Mouse (Mus musculus) heart, postnatal 0 days (tissue): Measurements from ENCODE around the gene Esrrg. TPM values are rescaled to one million over a fixed set of nuclear protein-coding genes. Genes with fewer than 3 reads are reported as not detected.
A peak's percentile ranks its signal among the peaks of the same experiment; 100 is the strongest.

ENCODE experiments used
- ATAC-seq: fragments of 200-750 bp; cut with Nextera tagmentation; 2 replicates; pipeline ENCODE4 v1.8.0; 2017; ENCODE audit warnings: low read depth, moderate number of reproducible peaks, moderate library complexity; ENCODE audit not compliant: insufficient read depth
- DNase-seq: peaks from one replicate; pipeline ENCODE4 v3.0.0-alpha.2; 2016; ENCODE audit warnings: low spot score
- H3K27ac ChIP-seq: fragments of 300-500 bp; sonication (generic); 2 replicates; pipeline ENCODE4 v1.5.1; 2014; ENCODE audit warnings: low read depth, mild to moderate bottlenecking
- H3K27me3 ChIP-seq: fragments of 300-500 bp; sonication (generic); 2 replicates; pipeline ENCODE4 v1.6.1; 2014; ENCODE audit warnings: low read length, mixed read lengths; ENCODE audit not compliant: control insufficient read depth, insufficient read depth
- H3K36me3 ChIP-seq: fragments of 300-500 bp; sonication (generic); replicated peaks from 2 replicates; pipeline ENCODE4 v1.6.1; 2014; ENCODE audit warnings: low read length, mixed read lengths; ENCODE audit not compliant: control insufficient read depth, insufficient read depth
- H3K4me1 ChIP-seq: fragments of 300-500 bp; sonication (generic); 2 replicates; pipeline ENCODE4 v1.6.1; 2014; ENCODE audit warnings: antibody characterized with exemption; ENCODE audit not compliant: control insufficient read depth, insufficient read depth
- H3K4me2 ChIP-seq: fragments of 300-500 bp; sonication (generic); 2 replicates; pipeline ENCODE4 v1.6.1; 2014; ENCODE audit warnings: low read depth, mild to moderate bottlenecking, low read length, moderate library complexity
- H3K4me3 ChIP-seq: fragments of 300-500 bp; sonication (generic); 2 replicates; pipeline ENCODE4 v1.5.1; 2014; ENCODE audit warnings: low read depth, low read length
- H3K9ac ChIP-seq: fragments of 300-500 bp; sonication (generic); replicated peaks from 2 replicates; pipeline ENCODE4 v1.6.1; 2014; ENCODE audit warnings: low read depth, low read length, mixed read lengths
- H3K9me3 ChIP-seq: fragments of 300-500 bp; sonication (generic); replicated peaks from 2 replicates; pipeline ENCODE4 v1.6.1; 2016; ENCODE audit warnings: low read length; ENCODE audit not compliant: control insufficient read depth
- CTCF ChIP-seq: IDR thresholded peaks from 2 replicates; pipeline ENCODE4 v1.5.1; 2016; ENCODE audit warnings: antibody characterized with exemption, control low read depth, low read depth
- EP300 ChIP-seq: IDR thresholded peaks from 2 replicates; pipeline ENCODE4 v1.6.1; 2016; ENCODE audit warnings: antibody characterized with exemption, low read depth
- WGBS: fragments of 180-500 bp; shearing (Covaris S2); extraction: QIAGEN DNeasy Blood & Tissue Kit; methylation state at CpG from one replicate; pipeline ENCODE4 v1.1.7; 2014; 5-methylcytosine and 5-hydroxymethylcytosine counted together
- polyA plus RNA-seq: library from polyadenylated mRNA; unstranded; fragments of >200 nt; fragmentation: Nextera tagmentation; extraction: Ambion mirVana; gene quantifications from 2 replicates; pipeline ENCODE4 v1.2.1, GENCODE M21; 2015
- total RNA-seq: library from RNA; depleted of rRNA; stranded (reverse); fragments of >200 nt; gene quantifications from 2 replicates; pipeline ENCODE4 v1.2.3, GENCODE M21; 2014; ENCODE audit warnings: low replicate concordance

Gene Esrrg
- total and polyA plus RNA-seq, 2 experiments from 2014 or later, result 11.5 to 16.8 TPM

DNA sequence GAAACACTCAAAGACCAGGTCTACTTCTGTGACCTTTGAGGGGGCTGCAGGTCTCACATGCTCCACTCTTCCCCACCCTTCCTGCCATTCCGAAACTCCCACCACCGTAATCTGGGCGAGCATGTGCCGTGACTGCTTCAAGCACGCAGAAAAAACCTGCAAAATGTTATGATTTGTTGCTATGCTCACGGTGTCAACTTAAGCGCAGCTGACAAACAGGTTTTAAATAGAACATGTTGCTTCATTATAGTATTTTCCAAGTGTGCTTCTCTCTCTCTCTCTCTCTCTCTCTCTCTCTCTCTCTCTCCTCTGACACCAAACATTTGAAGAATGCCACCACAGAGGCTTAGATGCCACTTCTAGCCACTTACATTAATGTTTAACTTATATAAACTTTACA is 330.1 kb downstream of the Esrrg start:
- Histone ChIP-seq H3K4me2 (no peak overlapping the region), H3K9ac (no peak overlapping the region), H3K4me1 (peaks cover 16% of the 10 kb centered on the region), H3K4me3 (no peak overlapping the region), H3K9me3 (no peaks in the 10 kb centered on the region), H3K36me3 (no peaks in the 10 kb centered on the region), H3K27me3 (no peaks in the 10 kb centered on the region), H3K27ac (peak overlapping the region; percentile 91)
- WGBS, result 21% methylated on average over 7 of the region's 7 CpGs
- TF ChIP-seq EP300 (no peak), CTCF (no peak)
- peak; percentile 91 for ATAC-seq
- peak; percentile 84 for DNase-seq

DNA sequence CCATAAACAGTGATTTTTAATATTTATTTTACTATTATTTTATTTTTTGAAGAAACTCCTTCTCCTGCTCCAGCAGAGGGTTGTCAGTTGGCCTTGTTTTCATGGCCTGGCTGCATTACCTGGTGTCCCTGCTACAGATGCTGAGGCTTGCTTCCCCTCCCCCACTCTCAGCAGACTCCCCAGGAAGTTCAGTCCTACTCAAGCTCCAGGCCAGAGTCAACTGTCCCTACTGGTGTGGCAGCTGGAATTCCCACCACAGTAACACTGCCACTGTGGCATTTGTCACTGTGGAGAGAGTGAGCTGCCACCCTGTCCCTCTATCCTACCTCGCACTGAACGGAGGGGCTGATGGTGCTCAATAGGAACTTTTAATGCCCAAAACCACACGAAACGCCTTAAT is 330.5 kb downstream of the Esrrg start:
- TF ChIP-seq EP300 (no peak), CTCF (no peak)
- ATAC-seq, result peak; percentile 82
- H3K4me1 ChIP-seq, result peaks cover 18% of the 10 kb centered on the region

DNA sequence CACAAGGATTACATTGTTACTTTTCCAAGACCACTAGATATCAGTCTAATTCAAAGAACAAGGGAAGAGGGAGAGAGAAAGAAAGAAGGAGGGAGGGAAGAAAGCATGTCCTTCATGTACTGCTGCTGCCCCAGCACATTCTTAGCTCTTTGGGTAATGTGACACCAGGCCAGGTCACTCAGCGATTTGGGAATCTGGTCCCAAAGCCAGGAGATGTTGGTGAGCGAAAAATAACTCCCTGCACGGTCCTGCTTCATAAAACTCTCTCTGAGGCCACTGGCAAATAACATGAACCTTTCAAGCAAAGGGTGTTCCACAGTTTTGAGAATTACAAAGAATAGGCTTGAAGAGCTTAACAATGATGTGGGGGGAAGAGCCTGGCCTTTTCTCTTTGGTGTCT is 342.9 kb downstream of the Esrrg start:
- no peak for TF ChIP-seq EP300
- TF ChIP-seq CTCF, result no peak
- Histone ChIP-seq H3K9ac (no peak overlapping the region), H3K4me1 (peaks cover 10% of the 10 kb centered on the region; the same call in 1 of the 2 replicates), H3K27me3 (no peaks in the 10 kb centered on the region), H3K36me3 (no peaks in the 10 kb centered on the region), H3K27ac (no peak overlapping the region), H3K9me3 (no peaks in the 10 kb centered on the region), H3K4me3 (no peak overlapping the region), H3K4me2 (no peak overlapping the region)
- DNase-seq (no peak), ATAC-seq (no peak; the same call in 1 of the 2 replicates)
- 34% methylated on average over 3 of the region's 3 CpGs for WGBS

More for the DNA sequence above, 330.5 kb downstream of the Esrrg start:
- Histone ChIP-seq H3K9me3 (no peaks in the 10 kb centered on the region), H3K4me3 (no peak overlapping the region), H3K4me2 (no peak overlapping the region), H3K27me3 (no peaks in the 10 kb centered on the region), H3K27ac (peak overlapping the region; percentile 91), H3K36me3 (no peaks in the 10 kb centered on the region), H3K9ac (peak overlapping the region; percentile 37; the same call in 1 of the 2 replicates)
- WGBS, result 49% methylated on average over 4 of the region's 4 CpGs
- peak; percentile 54 for DNase-seq

DNA sequence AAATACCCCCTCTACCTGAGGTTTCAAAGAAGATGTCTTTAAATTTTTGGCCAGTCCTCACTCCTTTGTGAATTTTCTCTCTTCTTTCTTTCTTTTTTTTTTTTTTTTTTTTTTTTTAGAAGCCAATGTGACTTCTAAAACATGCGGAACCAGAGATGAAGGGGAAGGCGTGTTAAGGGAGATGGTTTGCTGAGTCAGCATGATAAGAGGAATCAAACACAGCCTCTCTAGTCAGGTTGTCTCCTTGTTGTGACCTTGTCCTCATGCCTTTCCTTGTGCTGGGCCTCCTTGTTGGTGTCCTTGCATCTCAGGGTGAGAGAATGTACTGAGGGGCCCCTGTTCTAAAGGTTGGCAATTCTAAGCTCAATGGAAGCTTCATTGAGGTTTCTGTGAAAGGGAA is 348.1 kb downstream of the Esrrg start:
- no peak for TF ChIP-seq CTCF
- TF ChIP-seq EP300, result no peak
- 68% methylated on average over 2 of the region's 2 CpGs for WGBS
- Histone ChIP-seq H3K9ac (no peak overlapping the region), H3K27ac (no peak overlapping the region), H3K36me3 (no peaks in the 10 kb centered on the region), H3K4me2 (no peak overlapping the region), H3K4me1 (peaks cover 6% of the 10 kb centered on the region; the same call in 1 of the 2 replicates), H3K9me3 (no peaks in the 10 kb centered on the region), H3K4me3 (no peak overlapping the region), H3K27me3 (no peaks in the 10 kb centered on the region)
- DNase-seq (no peak), ATAC-seq (no peak)

DNA sequence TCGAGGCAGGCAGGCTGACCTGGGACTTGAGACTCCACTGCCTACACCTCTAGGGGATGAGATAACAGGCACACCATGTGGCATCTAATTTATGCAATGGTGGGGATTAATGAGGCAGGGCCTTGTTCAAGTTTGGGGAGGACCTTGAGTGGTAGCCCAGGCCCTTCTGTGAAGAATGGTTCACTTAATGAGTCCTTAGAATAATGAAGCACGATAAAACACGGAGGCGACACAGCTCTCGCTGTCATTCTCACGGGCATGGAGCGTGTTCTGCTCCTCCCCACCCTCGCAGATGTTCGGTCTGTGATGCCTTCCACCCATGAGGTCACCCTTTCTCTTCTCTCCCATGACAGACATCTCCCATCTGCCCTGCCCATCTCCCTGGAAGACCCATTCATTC is 350.6 kb downstream of the Esrrg start:
- no peaks in the 10 kb centered on the region for H3K9me3 ChIP-seq
- TF ChIP-seq CTCF (no peak), EP300 (no peak)
- no peak overlapping the region for H3K4me3 ChIP-seq
- 77% methylated on average over 9 of the region's 9 CpGs for WGBS
- H3K36me3 ChIP-seq, result no peaks in the 10 kb centered on the region
- no peak overlapping the region for H3K4me2 ChIP-seq
- no peak overlapping the region for H3K27ac ChIP-seq
- H3K4me1 ChIP-seq, result no peaks in the 10 kb centered on the region; the same call in 1 of the 2 replicates
- ATAC-seq (no peak), DNase-seq (no peak)
- no peak overlapping the region for H3K9ac ChIP-seq
- no peaks in the 10 kb centered on the region for H3K27me3 ChIP-seq

DNA sequence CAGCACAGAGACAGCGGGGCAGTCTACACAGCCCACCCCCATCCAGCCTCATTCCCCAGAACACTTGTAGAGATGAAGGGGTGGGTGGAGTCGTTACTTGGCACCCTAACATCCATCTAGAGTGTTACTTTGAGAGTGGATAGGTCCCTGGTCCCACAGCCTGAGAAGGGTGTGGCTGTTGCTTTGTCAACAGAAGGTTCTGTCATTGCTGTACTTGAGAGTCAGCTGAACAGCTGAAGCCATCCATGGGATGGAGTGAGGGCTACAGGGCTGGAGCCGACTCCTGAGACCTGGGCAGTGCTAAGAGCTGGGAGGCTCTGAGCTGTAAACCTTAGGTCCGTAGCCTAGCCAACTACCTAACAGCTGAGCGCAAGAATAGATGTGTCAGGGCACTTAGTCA is 352.9 kb downstream of the Esrrg start:
- TF ChIP-seq EP300, result no peak
- no peak for TF ChIP-seq CTCF
- H3K4me1 ChIP-seq, result peaks cover 5% of the 10 kb centered on the region; the same call in 1 of the 2 replicates
- WGBS, result 68% methylated on average over 5 of the region's 5 CpGs

More for the DNA sequence above, 352.9 kb downstream of the Esrrg start:
- no peak overlapping the region for H3K27ac ChIP-seq
- ATAC-seq (no peak), DNase-seq (no peak)
- no peaks in the 10 kb centered on the region for H3K9me3 ChIP-seq
- no peak overlapping the region for H3K9ac ChIP-seq
- no peaks in the 10 kb centered on the region for H3K27me3 ChIP-seq
- no peaks in the 10 kb centered on the region for H3K36me3 ChIP-seq
- no peak overlapping the region for H3K4me2 ChIP-seq
- H3K4me3 ChIP-seq, result no peak overlapping the region
